Mouse (Mus musculus): ENCODE data around the gene Rfng.

GRCm38 (mm10) chr11:120826016-120826953 is 42.3 kb upstream of the Rfng start:
- TF ChIP-seq CTCF (IDR thresholded peaks at IDR 0.05; ENCODE audit: low read depth) (no peak), EP300 (IDR thresholded peaks at IDR 0.05; ENCODE audit: low read depth) (no peak)

Measured in liver, postnatal 0 days (tissue).